Mouse (Mus musculus) brown adipose tissue, adult 24 weeks (tissue): ENCODE results near the gene Cmss1. TPM values are rescaled to one million over a fixed set of nuclear protein-coding genes. Genes with fewer than 3 reads are reported as not detected.

Experiments used
- H3K27ac ChIP-seq: fragments of 200-500 bp; replicated peaks from 2 replicates; pipeline ENCODE4 v1.5.1; 2012; ENCODE audit warnings: low read depth, mild to moderate bottlenecking, low read length
- H3K4me1 ChIP-seq: fragments of 200-500 bp; 2 replicates; pipeline ENCODE4 v1.6.1; 2012; ENCODE audit warnings: low read length, mixed read lengths; ENCODE audit not compliant: control insufficient read depth, insufficient read depth, insufficient read length
- H3K4me3 ChIP-seq: fragments of 200-500 bp; 2 replicates; pipeline ENCODE4 v1.5.1; 2012; ENCODE audit warnings: low read depth, mild to moderate bottlenecking, low read length, moderate library complexity; ENCODE audit not compliant: insufficient read depth
- polyA plus RNA-seq: library from polyadenylated mRNA; stranded (reverse); fragments of >200 nt; gene quantifications from 2 replicates; pipeline ENCODE4 v1.2.4, GENCODE M21; 2012; ENCODE audit not compliant: missing spikeins, insufficient read depth, insufficient read length

Cmss1 gene
- polyA plus RNA-seq: 10.9 and 13.6 TPM in 2 replicates

DNA sequence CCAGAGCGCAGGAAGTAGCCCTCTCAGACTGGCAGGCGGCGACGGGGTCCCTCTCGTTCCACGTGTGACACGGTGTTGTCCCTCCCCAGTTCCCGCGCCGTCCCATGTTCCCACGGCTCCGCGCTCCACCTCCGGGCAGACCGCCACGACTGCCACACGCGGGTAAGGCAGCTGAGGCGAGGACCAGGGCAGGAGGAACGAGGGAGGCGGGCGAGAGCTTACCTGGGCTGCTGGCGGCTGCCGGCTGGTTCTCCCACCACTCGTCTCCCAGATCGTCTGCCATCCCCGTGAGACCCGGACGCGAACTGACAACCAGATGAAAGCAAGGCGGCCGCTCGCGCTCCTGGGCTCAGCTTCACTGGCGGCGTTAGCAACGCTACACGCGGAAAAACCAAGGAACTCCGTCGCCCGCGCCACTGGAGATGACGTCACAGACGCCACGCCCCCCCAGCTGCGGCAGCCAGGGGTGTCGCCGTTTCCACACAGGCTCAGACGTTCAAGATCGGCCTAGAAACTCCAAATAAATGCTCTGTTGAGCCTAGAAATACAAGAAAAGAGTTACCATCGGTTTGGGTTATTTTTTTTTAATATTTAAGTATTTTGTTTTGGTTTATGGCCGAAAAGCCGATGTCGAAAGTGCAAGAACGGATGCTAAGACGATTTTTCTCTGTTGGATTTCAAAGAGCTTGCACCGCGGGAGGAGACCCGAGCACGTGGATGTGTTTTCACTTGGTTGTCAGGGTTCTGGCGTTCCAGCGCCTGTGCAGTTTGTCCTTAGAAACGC lies at the start of gene Cmss1:
TSS of gene Cmss1 (minus strand) at position 421 of the 784 bp plus-strand sequence.
- no peaks in the 10 kb centered on the region for H3K4me1 ChIP-seq
- H3K27ac ChIP-seq: no peak within 1 kb of the TSS
- peak within 1 kb of the TSS; percentile 70 for H3K4me3 ChIP-seq

DNA sequence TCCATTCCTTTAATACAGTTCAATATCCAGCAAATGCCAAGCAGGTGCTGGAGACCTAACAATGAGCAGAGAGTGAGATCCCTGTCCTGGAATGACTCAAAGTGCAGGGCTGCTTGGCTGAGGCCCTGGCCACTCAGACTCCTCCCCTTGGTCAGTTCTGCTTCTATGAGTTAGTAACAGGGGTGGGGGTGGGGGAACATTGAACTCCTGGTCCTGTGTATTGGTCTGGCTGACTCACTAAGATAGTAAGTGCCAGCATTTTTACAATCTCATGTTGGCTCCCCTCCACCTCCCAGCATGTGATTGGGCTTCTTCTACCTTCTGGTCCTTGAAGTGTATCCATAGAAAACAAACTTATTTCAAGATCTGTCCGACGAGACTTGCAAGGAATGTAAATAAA lies 43.2 kb upstream of the Cmss1 start:
- no peak overlapping the region for H3K4me3 ChIP-seq
- H3K4me1 ChIP-seq: no peaks in the 10 kb centered on the region
- H3K27ac ChIP-seq: no peak overlapping the region

DNA sequence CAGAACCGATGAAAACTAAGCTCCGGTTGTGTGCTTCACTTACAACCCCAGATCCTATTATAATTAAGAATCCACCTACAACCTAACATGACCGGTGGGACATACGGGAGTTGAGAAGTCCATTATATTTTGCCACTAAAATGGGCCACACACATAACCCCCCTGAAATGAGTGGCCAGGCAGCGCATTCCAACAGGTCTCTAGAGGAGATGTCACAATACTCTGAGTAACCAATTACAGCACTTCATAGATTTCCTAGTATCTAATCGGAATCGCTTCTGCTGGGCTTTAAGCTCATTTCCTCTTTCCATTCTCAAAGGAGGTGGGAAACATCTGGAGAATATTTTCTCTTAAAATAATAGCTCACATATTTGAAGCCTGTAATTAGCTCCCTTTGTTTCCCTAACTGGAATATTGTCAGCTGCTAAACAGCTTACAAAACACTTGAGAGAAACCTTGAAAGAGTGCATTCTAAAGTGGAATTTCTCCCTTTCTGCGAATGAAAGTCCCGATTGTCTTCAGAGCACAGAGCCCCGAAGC lies 34.8 kb upstream of the Cmss1 start:
- Histone ChIP-seq H3K4me3 (no peak overlapping the region), H3K27ac (no peak overlapping the region), H3K4me1 (no peaks in the 10 kb centered on the region)

DNA sequence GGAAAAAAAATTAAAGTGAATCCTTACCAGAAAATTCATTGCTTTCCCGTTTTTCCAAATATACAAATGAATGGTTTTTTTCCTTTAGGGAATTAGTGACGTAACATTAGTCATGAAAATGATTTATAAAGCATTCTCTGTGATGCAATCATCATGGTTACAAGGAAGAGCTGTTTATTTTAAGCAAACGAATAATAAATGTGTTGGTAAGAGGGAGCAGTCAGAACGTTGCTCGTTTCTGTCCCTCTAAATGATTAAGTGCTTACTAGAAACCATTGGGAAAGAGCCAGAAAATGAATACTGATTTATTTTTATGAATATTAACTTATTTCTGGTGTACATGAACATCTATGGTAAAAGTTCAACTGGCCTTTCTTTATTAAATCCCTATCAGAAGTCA lies 28.1 kb upstream of the Cmss1 start:
- Histone ChIP-seq H3K4me1 (no peaks in the 10 kb centered on the region), H3K4me3 (no peak overlapping the region), H3K27ac (no peak overlapping the region)

DNA sequence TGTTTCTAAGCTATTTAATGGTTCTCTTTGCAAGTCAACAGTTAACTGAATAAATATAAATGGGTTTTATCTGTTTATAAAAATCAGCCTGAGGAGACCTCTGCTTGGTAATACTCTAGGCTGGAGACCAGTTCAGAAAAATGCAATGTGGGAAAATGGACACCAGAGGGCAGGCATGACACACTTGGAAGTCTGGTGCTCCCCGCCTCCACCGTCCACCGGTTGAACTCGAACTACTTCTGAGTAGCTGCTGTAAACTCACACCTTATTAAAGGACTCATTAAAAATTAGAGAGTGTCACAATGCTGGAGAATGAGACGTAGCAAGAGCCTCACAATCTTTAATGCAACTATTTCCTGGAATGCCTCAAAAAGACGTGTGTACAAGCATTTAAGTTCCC lies 27.5 kb upstream of the Cmss1 start:
- Histone ChIP-seq H3K4me1 (no peaks in the 10 kb centered on the region), H3K27ac (no peak overlapping the region), H3K4me3 (no peak overlapping the region)

DNA sequence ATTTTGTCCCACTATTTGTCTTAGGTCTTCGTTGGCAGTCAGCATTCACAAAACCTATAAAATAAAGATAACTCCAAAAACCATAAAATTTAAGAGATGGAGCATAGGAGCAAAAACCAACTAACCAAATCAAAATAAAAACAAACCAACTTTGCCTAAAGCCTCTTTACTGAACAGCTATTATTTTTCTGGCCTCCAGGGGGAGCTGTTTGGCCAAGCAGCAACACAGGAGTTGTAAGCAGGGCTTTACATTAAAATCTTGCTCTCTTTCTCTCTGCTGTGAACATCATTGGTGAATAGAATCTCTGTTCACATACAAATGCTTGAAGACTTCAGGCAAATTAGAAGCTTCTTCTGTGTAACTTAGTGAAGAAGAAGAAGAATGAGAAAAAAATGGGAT lies 5.1 kb upstream of the Cmss1 start:
- Histone ChIP-seq H3K4me1 (no peaks in the 10 kb centered on the region), H3K4me3 (no peak overlapping the region), H3K27ac (no peak overlapping the region)

DNA sequence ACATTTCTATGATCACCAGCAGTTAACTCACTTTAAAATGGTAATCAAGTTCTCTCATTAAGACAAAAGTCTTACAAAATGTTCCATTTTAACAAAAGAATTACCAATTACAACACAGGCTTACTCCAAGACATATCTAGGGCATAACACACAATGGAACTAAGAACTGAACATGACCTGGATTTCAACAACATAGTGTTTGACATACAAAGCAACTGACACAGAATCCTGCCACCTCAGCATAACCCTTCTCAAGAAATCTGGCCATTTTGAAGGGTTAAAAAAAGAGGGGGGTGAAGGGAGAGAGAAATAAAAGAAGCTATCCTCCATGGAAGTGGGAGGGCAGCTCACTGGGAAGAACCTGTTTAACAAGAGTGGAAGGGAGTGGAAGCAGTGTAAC lies 5.6 kb downstream of the Cmss1 start:
- H3K27ac ChIP-seq: no peak overlapping the region
- H3K4me3 ChIP-seq: no peak overlapping the region
- H3K4me1 ChIP-seq: no peaks in the 10 kb centered on the region

DNA sequence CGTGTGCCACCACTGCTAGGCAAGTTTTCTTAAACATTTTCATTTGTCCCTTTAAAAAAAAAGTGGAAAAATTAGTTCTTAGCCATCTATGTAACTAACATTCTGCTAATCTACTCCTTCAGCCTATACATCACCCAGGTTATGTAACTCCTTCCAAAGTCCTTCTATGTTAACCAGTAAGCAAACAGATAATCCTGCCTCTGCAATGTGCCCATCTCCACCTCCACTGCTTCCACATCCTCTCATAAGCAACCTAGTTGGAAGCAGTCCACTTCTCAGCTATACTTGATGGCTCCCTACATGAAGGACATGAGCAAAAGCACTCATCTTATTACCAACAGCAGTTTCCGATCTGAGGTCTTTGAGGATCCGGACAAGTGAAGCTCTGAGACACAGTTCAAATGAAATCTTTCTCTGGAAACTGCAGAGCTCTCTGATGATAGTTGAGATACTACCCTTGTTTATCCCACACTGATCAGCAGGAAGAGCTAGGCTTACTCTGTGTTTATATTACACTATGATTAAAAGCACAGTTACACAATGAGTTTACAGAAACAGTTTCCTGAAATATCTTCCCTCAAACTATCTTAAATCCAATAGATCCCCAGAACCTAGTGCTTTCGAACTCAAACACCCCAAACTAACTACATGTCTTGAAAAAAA lies 9.2 kb downstream of the Cmss1 start:
- H3K4me3 ChIP-seq: no peak overlapping the region
- H3K4me1 ChIP-seq: no peaks in the 10 kb centered on the region
- no peak overlapping the region for H3K27ac ChIP-seq

DNA sequence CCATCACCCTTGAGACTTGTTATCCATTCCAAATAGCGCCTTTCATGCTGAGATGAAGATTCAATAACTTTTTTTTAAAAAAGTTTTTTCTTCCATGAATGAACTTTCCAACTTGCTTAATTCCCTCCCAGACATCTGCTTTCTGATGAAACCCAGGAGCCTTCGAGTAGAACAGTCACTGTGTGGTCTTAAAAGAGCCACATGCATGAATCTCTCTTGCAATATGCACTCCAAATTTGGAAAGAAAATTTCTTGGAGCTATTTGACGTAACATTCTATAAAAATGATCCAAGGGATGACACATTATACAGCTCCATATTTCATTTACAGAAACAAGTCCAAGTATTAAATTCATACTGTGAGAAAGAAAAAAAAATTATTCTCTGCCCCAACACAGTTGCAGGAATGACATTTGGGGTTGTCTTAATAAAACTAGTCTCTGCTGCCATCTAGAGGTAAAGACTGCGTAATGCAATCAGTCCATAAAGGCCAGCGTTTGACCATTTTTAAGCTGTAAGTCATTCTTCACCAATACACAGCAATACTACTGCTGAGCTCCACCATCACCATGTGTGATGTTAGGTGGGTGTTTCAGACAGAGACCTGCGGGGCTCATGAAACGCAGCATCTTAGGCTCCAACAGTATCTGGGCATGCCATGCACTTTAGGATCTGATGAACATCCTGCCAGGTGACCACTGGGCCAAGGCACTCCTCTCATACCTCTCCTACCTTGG lies 13.1 kb downstream of the Cmss1 start:
- no peak overlapping the region for H3K4me3 ChIP-seq
- no peak overlapping the region for H3K27ac ChIP-seq
- no peaks in the 10 kb centered on the region for H3K4me1 ChIP-seq

DNA sequence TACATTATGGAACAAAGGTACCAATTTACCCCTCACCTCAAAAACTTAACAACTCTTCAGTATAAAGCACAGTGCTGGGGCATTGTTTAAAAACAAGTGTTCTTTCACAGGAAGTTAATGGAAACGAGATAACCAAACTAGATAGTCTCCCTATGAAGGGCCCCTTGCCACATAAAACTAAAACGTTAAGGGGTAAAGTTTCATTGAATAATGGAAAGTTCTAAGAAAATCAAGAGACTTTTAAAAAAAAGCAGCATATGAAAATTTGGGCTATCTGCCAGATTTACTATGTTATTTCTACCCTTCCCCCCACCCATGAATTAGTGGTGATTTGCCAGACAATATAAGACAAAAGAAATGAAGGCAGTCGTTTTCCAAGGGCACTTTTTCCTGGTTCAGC lies 21.5 kb downstream of the Cmss1 start:
- peaks cover 20% of the 10 kb centered on the region for H3K4me1 ChIP-seq
- H3K27ac ChIP-seq: peak overlapping the region; percentile 28; the same call in 1 of the 2 replicates
- H3K4me3 ChIP-seq: no peak overlapping the region

DNA sequence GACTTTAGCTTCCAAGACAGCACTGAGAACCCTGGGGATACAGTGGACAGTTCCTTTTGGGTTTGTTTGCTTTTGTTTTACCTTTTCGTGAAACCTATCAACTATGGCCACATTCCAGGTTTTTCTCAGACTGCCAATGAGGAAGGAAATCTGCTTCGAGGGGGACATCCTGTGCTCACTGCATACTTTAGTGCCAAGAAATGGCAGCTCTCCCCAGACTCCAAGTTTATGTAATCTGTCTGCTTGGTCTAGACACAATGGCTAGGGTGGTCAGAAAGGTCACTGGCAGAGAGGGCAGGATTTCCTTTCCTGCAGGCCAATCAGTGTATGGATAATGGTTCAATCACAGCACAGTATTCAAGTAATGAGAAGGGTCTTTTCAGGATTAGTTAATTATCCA lies 24.7 kb downstream of the Cmss1 start:
- no peak overlapping the region for H3K4me3 ChIP-seq
- peaks cover 23% of the 10 kb centered on the region for H3K4me1 ChIP-seq
- H3K27ac ChIP-seq: peak overlapping the region; percentile 91

DNA sequence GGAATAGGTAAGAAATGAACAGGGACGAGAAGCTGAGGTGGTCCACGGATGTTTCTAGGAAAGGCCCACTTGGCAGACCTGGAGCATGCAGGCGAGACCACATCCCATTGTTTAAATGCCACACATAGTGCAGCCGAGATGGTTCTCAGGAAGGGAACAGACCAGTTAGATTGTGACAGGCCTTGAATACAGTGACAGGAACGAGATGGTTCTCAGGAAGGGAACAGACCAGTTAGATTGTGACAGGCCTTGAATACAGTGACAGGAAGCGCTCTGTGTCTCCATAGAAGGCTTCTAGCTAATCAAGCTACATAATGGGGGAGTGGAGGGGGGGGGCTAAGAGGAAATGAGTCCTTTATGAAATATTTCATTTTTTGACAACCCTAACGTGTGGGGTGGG lies 26.6 kb downstream of the Cmss1 start:
- Histone ChIP-seq H3K27ac (peak overlapping the region; percentile 63), H3K4me1 (peaks cover 25% of the 10 kb centered on the region)

DNA sequence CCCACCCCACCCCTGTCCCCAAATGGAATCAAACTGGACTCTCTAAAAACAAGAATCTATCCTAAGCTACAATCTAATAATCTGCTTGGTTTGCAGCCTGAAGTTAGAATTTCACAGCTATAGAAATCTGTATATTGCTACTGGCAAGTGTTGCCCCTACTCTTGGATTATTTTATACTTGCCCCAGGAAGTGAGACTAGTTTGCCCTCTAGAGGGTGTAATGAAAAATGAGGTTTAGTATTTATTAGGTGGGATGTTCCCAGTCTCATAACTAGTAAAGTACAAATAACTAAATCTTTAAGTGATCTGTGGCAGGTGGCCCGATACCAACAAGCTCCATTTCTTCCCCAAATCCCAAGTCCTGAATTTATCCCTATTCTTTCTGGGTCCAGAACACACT lies 29.1 kb downstream of the Cmss1 start:
- H3K4me3 ChIP-seq: no peak overlapping the region
- peaks cover 16% of the 10 kb centered on the region for H3K4me1 ChIP-seq
- H3K27ac ChIP-seq: no peak overlapping the region

More for the DNA sequence above, 26.6 kb downstream of the Cmss1 start:
- no peak overlapping the region for H3K4me3 ChIP-seq

DNA sequence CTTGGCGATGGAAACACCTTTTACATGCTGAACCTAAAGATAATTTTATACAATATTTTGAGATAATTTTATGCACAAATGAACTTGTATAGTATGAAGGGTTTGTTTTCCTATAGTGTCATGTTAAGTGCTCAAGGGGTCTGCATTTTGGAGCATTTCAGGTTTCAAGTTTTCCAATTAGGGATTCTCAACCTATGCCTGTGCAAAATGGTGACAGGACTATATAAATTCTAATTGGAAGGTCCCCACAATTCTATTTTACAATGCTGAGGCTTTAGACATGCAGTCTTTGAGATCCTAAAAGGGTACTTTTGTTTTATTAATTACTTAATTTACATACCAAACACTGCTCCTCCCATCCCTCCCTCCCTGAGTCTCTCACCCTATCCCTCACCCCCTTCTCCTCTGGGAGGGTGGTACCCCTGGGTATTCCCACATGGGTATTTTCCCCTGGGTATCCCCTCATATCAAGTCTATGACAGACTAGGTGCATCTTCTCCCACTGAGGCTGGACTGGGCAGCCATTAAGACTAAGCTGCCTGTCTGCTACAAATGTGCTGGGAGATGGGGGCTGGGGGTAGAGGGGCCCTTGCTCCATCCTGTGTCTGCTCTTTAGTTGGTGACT lies 30.8 kb downstream of the Cmss1 start:
- Histone ChIP-seq H3K4me3 (no peak overlapping the region), H3K27ac (no peak overlapping the region), H3K4me1 (peaks cover 20% of the 10 kb centered on the region)

DNA sequence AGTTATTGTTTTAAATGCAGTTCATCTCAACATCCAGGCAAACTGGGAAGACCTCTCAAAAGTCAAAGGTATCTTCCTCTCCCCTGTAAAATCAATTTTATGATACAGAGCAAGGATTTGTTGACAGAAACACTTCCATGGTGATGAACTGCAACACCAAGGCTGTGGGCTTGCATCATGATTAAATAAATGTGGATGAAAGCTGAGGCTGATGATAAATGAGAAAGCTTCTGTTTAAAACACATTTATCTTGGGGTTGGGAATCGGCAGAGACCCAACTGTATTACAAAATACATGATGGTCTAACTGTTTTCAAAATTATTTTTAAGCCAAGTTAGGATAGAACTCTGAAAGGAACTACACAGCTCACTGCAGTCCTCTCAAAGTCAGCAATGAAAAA lies 32.8 kb downstream of the Cmss1 start:
- H3K4me3 ChIP-seq: no peak overlapping the region
- H3K4me1 ChIP-seq: peaks cover 14% of the 10 kb centered on the region
- no peak overlapping the region; the same call in 1 of the 2 replicates for H3K27ac ChIP-seq
